8 mouse cellular contexts compared by ENCODE assay signal in the genomic region with DNA sequence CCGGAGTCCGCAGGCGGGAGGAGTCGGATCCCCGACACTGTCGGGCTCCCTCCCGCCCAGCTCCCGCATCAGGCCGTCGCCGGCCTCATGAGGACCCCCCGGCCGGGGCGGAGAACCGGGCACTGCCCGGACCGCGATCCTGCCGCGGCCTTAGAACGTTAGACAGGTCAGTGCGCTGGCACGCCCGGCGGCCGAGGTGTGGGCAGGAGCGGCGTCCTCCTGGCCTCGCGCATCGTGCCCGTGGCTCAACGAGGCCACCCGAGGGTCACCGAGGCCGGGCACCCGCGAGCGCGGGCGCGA. TPM values are rescaled to one million over a fixed set of nuclear protein-coding genes. Genes with fewer than 3 reads are reported as not detected.
DNase-seq lines count a peak whose midpoint lies in the region; ATAC-seq and TF ChIP-seq lines count a peak whose summit lies in the region.

No protein-coding gene starts in this region.

- H3K36me3 ChIP-seq in heart, adult 2 months (ENCODE audit: control insufficient read depth, insufficient read depth, low read length), result no peaks in the 10 kb centered on the region
- H3K36me3 ChIP-seq in ES-Bruce4 (ENCODE audit: control insufficient read depth, insufficient read depth, low read length, poor library complexity, severe bottlenecking), result no peaks in the 10 kb centered on the region
- H3K36me3 ChIP-seq in forebrain, embryonic 16.5 days (ENCODE audit: control insufficient read depth, insufficient read depth), result no peaks in the 10 kb centered on the region
- H3K36me3 ChIP-seq in liver, embryonic 15.5 days (replicated peaks), result 0 out of 2 replicates have a peak, but pooled peaks cover 3% of the 10 kb centered on the region

- peaks cover 3% of the 10 kb centered on the region; the same call in 1 of the 2 replicates for H3K4me1 ChIP-seq in heart, adult 2 months (ENCODE audit: control insufficient read depth, insufficient read depth, low read length)
- H3K4me1 ChIP-seq in ES-Bruce4 (ENCODE audit: control insufficient read depth, insufficient read depth, low read length), result peaks cover 8% of the 10 kb centered on the region
- peaks cover 17% of the 10 kb centered on the region for H3K4me1 ChIP-seq in forebrain, embryonic 16.5 days (replicated peaks; ENCODE audit: control insufficient read depth, insufficient read depth, low read length)
- H3K4me1 ChIP-seq in liver, embryonic 15.5 days (replicated peaks), result peaks cover 55% of the 10 kb centered on the region

- peak overlapping the region; percentile 76 for H3K9ac ChIP-seq in heart, adult 2 months (ENCODE audit: low read depth, low read length)
- peak overlapping the region; percentile 79 for H3K9ac ChIP-seq in ES-Bruce4 (ENCODE audit: low read depth, poor library complexity, severe bottlenecking)
- H3K9ac ChIP-seq in forebrain, embryonic 16.5 days (replicated peaks; ENCODE audit: low read depth, low read length), result peak overlapping the region; percentile 97
- peak overlapping the region; percentile 69 for H3K9ac ChIP-seq in liver, embryonic 15.5 days

- TF ChIP-seq EP300 in heart, adult 2 months (IDR thresholded peaks at IDR 0.05; ENCODE audit: insufficient read depth, low read depth, low read length), result no peak
- no peak for TF ChIP-seq EP300 in ES-Bruce4 (IDR thresholded peaks at IDR 0.05; ENCODE audit: insufficient read depth, low read depth, low read length)

- H3K79me2 ChIP-seq in heart, adult 2 months (replicated peaks; ENCODE audit: control insufficient read depth, insufficient read depth, low read length), result no peaks in the 10 kb centered on the region

- intact Hi-C loops in heart, adult 2 months (cut with DNase I), result loop anchor here (1.0 to 2.0 kb wide), 2 partner anchors 43 to 64 kb away; no protein-coding TSS in a partner anchor

- peak overlapping the region; percentile 87 for H3K4me2 ChIP-seq in forebrain, embryonic 16.5 days (ENCODE audit: low read length)
- peak overlapping the region; percentile 97 for H3K4me2 ChIP-seq in liver, embryonic 15.5 days

- H3K27me3 ChIP-seq in heart, adult 2 months (ENCODE audit: control insufficient read depth, insufficient read depth, low read length), result peaks cover 7% of the 10 kb centered on the region; the same call in 1 of the 2 replicates
- H3K27me3 ChIP-seq in ES-Bruce4 (ENCODE audit: control insufficient read depth, insufficient read depth, low read length, poor library complexity, severe bottlenecking), result no peaks in the 10 kb centered on the region
- H3K27me3 ChIP-seq in forebrain, embryonic 16.5 days (replicated peaks; ENCODE audit: control insufficient read depth, insufficient read depth, low read length), result peaks cover 32% of the 10 kb centered on the region
- peaks cover 61% of the 10 kb centered on the region for H3K27me3 ChIP-seq in liver, embryonic 15.5 days

- H3K27ac ChIP-seq in heart, adult 2 months, result peak overlapping the region; percentile 62
- no peak overlapping the region for H3K27ac ChIP-seq in ES-Bruce4 (ENCODE audit: insufficient read depth, low read length)
- peak overlapping the region; percentile 71 for H3K27ac ChIP-seq in forebrain, embryonic 16.5 days (ENCODE audit: low read length)
- peak overlapping the region; percentile 76 for H3K27ac ChIP-seq in liver, embryonic 15.5 days (replicated peaks)

- no peak for TF ChIP-seq CTCF in heart, adult 2 months (IDR thresholded peaks at IDR 0.05)
- no peak for TF ChIP-seq CTCF in ES-Bruce4 (IDR thresholded peaks at IDR 0.05; ENCODE audit: low read depth, low read length)

- peak overlapping the region; percentile 62 for H3K4me3 ChIP-seq in heart, adult 2 months
- H3K4me3 ChIP-seq in ES-Bruce4 (ENCODE audit: low read depth, low read length), result peak overlapping the region; percentile 67
- peak overlapping the region; percentile 71 for H3K4me3 ChIP-seq in forebrain, embryonic 16.5 days (replicated peaks; ENCODE audit: low read length)
- peak overlapping the region; percentile 65 for H3K4me3 ChIP-seq in liver, embryonic 15.5 days (replicated peaks)

- ATAC-seq in forebrain, embryonic 16.5 days, result peak; percentile 66
- ATAC-seq in liver, embryonic 15.5 days (ENCODE audit: insufficient read depth), result peak; percentile 28
- ATAC-seq in inflammation-experienced regulatory T-cells, adult 6 months, result no peak

- under 1% methylated on average over 42 of the region's 42 CpGs for WGBS in heart, adult 2 months
- WGBS in forebrain, embryonic 16.5 days, result under 1% methylated on average over 38 of the region's 42 CpGs
- WGBS in liver, embryonic 15.5 days (ENCODE audit: insufficient replicate concordance), result under 1% methylated on average over 42 of the region's 42 CpGs

- H3K9me3 ChIP-seq in ES-Bruce4 (replicated peaks; ENCODE audit: control insufficient read depth, insufficient read depth, low read length, poor library complexity, severe bottlenecking), result no peaks in the 10 kb centered on the region
- H3K9me3 ChIP-seq in forebrain, embryonic 16.5 days (ENCODE audit: control insufficient read depth, low read length), result no peaks in the 10 kb centered on the region
- H3K9me3 ChIP-seq in liver, embryonic 15.5 days (replicated peaks), result no peaks in the 10 kb centered on the region

- no peak for TF ChIP-seq POLR2A in heart, adult 2 months (IDR thresholded peaks at IDR 0.05; ENCODE audit: insufficient read depth, low read depth, low read length)
- no peak for TF ChIP-seq POLR2A in ES-Bruce4 (IDR thresholded peaks at IDR 0.05; ENCODE audit: insufficient read depth, low read length)

- DNase-seq in heart, adult 2 months, result no peak
- no peak for DNase-seq in heart, adult 11 months
- DNase-seq in ovary, postnatal 36 days (ENCODE audit: low spot score), result no peak
- no peak for DNase-seq in embryo, embryonic 11 days

RNA-seq across cellular contexts. Expression of gene B4galnt1, which starts 0.3 kb away (rescaled TPM):
- total RNA-seq in heart, adult 2 months (2021), result 1 to 10 TPM; 1.8 to 2.0 TPM
- 4.0 and 9.5 TPM in 2 replicates for polyA plus RNA-seq in heart, adult 2 months (2012; rRNA removed)
- polyA plus RNA-seq in ES-Bruce4 (2011; ENCODE audit: insufficient read depth, insufficient read length, low read depth, missing spikeins), result 7.7 and 9.5 TPM in 2 replicates
- 41.5 and 45.8 TPM in 2 replicates for polyA plus RNA-seq in forebrain, embryonic 16.5 days (2015; fragmentation: Nextera tagmentation; extraction: Ambion mirVana)
- 19.3 and 21.0 TPM in 2 replicates for polyA plus RNA-seq in liver, embryonic 15.5 days (2015; fragmentation: Nextera tagmentation; extraction: Ambion mirVana)
- polyA plus RNA-seq in inflammation-experienced regulatory T-cells, adult 6 months (2017; shearing (Covaris generic)), result 100 to 1,000 TPM; 181 to 204 (median 188) TPM

RNA-seq across cellular contexts. Expression of gene Slc26a10, which starts 15.1 kb away (rescaled TPM):
- 10 to 100 TPM; 13.2 to 14.7 TPM for total RNA-seq in heart, adult 2 months (2021)
- polyA plus RNA-seq in heart, adult 2 months (2012; rRNA removed), result 40.5 and 68.0 TPM in 2 replicates
- 24.6 and 35.2 TPM in 2 replicates for polyA plus RNA-seq in ES-Bruce4 (2011; ENCODE audit: insufficient read depth, insufficient read length, low read depth, missing spikeins)
- polyA plus RNA-seq in forebrain, embryonic 16.5 days (2015; fragmentation: Nextera tagmentation; extraction: Ambion mirVana), result 1.0 and 1.6 TPM in 2 replicates
- 2.1 and 3.2 TPM in 2 replicates for polyA plus RNA-seq in liver, embryonic 15.5 days (2015; fragmentation: Nextera tagmentation; extraction: Ambion mirVana)
- polyA plus RNA-seq in inflammation-experienced regulatory T-cells, adult 6 months (2017; shearing (Covaris generic)), result 1 to 10 TPM; 3.2 to 4.3 (median 3.2) TPM

RNA-seq across cellular contexts. Expression of gene Arhgef25, which starts 24.6 kb away (rescaled TPM):
- 10 to 100 TPM in 1 of 2 experiments, 1 to 10 TPM in 1; 9.8 to 10.1 TPM for total RNA-seq in heart, adult 2 months (2021)
- 17.4 and 18.2 TPM in 2 replicates for polyA plus RNA-seq in heart, adult 2 months (2012; rRNA removed)
- polyA plus RNA-seq in ES-Bruce4 (2011; ENCODE audit: insufficient read depth, insufficient read length, low read depth, missing spikeins), result 50.9 and 54.3 TPM in 2 replicates
- polyA plus RNA-seq in forebrain, embryonic 16.5 days (2015; fragmentation: Nextera tagmentation; extraction: Ambion mirVana), result 32.3 and 33.0 TPM in 2 replicates
- polyA plus RNA-seq in liver, embryonic 15.5 days (2015; fragmentation: Nextera tagmentation; extraction: Ambion mirVana), result 5.4 and 5.8 TPM in 2 replicates
- under 1 TPM in 1 of 3 experiments, not detected in 2; 0.20 TPM for polyA plus RNA-seq in inflammation-experienced regulatory T-cells, adult 6 months (2017; shearing (Covaris generic))

RNA-seq across cellular contexts. Expression of gene Dtx3, which starts 30.2 kb away (rescaled TPM):
- total RNA-seq in heart, adult 2 months (2021), result 10 to 100 TPM; 23.7 to 24.2 TPM
- 92.6 and 102 TPM in 2 replicates for polyA plus RNA-seq in heart, adult 2 months (2012; rRNA removed)
- 49.8 and 50.8 TPM in 2 replicates for polyA plus RNA-seq in ES-Bruce4 (2011; ENCODE audit: insufficient read depth, insufficient read length, low read depth, missing spikeins)
- 179 and 224 TPM in 2 replicates for polyA plus RNA-seq in forebrain, embryonic 16.5 days (2015; fragmentation: Nextera tagmentation; extraction: Ambion mirVana)
- polyA plus RNA-seq in liver, embryonic 15.5 days (2015; fragmentation: Nextera tagmentation; extraction: Ambion mirVana), result 16.7 and 16.9 TPM in 2 replicates
- polyA plus RNA-seq in inflammation-experienced regulatory T-cells, adult 6 months (2017; shearing (Covaris generic)), result 10 to 100 TPM; 35.2 to 56.0 (median 47.0) TPM

RNA-seq across cellular contexts. Expression of gene Os9, which starts 44.4 kb away (rescaled TPM):
- total RNA-seq in heart, adult 2 months (2021), result 10 to 100 TPM; 24.4 to 25.1 TPM
- 25.6 and 26.4 TPM in 2 replicates for polyA plus RNA-seq in heart, adult 2 months (2012; rRNA removed)
- 14.1 and 16.7 TPM in 2 replicates for polyA plus RNA-seq in ES-Bruce4 (2011; ENCODE audit: insufficient read depth, insufficient read length, low read depth, missing spikeins)
- polyA plus RNA-seq in forebrain, embryonic 16.5 days (2015; fragmentation: Nextera tagmentation; extraction: Ambion mirVana), result 125 and 126 TPM in 2 replicates
- polyA plus RNA-seq in liver, embryonic 15.5 days (2015; fragmentation: Nextera tagmentation; extraction: Ambion mirVana), result 54.0 and 58.1 TPM in 2 replicates
- polyA plus RNA-seq in inflammation-experienced regulatory T-cells, adult 6 months (2017; shearing (Covaris generic)), result 10 to 100 TPM; 61.9 to 81.5 (median 75.8) TPM
